Mouse (Mus musculus) heart, embryonic 10.5 days (tissue): ENCODE results near the gene Alcam. TPM values are rescaled to one million over a fixed set of nuclear protein-coding genes. Genes with fewer than 3 reads are reported as not detected.

Experiments used
- DNase-seq: peaks from one replicate; pipeline ENCODE4 v3.0.0-alpha.2; 2017; ENCODE audit warnings: low spot score
- H3K27ac ChIP-seq: fragments of 300-500 bp; sonication (generic); 2 replicates; pipeline ENCODE4 v1.5.1; 2016; ENCODE audit warnings: mild to moderate bottlenecking
- H3K27me3 ChIP-seq: fragments of 300-500 bp; sonication (generic); 2 replicates; pipeline ENCODE4 v1.6.1; 2016; ENCODE audit warnings: mild to moderate bottlenecking; ENCODE audit not compliant: poor library complexity, insufficient read depth, severe bottlenecking
- H3K36me3 ChIP-seq: fragments of 300-500 bp; sonication (generic); 2 replicates; pipeline ENCODE4 v1.6.1; 2016; ENCODE audit warnings: mild to moderate bottlenecking, moderate library complexity
- H3K4me1 ChIP-seq: fragments of 300-500 bp; sonication (generic); 2 replicates; pipeline ENCODE4 v1.6.1; 2016; ENCODE audit warnings: mild to moderate bottlenecking
- H3K4me3 ChIP-seq: fragments of 300-500 bp; sonication (generic); 2 replicates; pipeline ENCODE4 v1.5.1; 2016; ENCODE audit warnings: mild to moderate bottlenecking, moderate library complexity
- H3K9me3 ChIP-seq: fragments of 300-500 bp; sonication (generic); 2 replicates; pipeline ENCODE4 v1.6.1; 2016; ENCODE audit warnings: mild to moderate bottlenecking, moderate library complexity
- WGBS: fragments of 180-500 bp; shearing (Covaris S2); methylation state at CpG from one replicate; pipeline ENCODE4 v1.1.7; 2016; 5-methylcytosine and 5-hydroxymethylcytosine counted together
- polyA plus RNA-seq: library from polyadenylated mRNA; unstranded; fragments of >200 nt; fragmentation: Nextera tagmentation; extraction: Ambion mirVana; gene quantifications from 2 replicates; pipeline ENCODE4 v1.2.1, GENCODE M21; 2016

Alcam gene
- polyA plus RNA-seq, 1 experiment from 2014 or later: 17.8 TPM

- H3K4me1 ChIP-seq: peaks cover 9% of the 10 kb centered on the region; the same call in 1 of the 2 replicates
- no peaks in the 10 kb centered on the region for H3K9me3 ChIP-seq
- no peak for DNase-seq
- H3K27me3 ChIP-seq: no peaks in the 10 kb centered on the region
- WGBS: 71% methylated on average over 2 of the region's 2 CpGs
- no peak overlapping the region for H3K27ac ChIP-seq
- no peaks in the 10 kb centered on the region for H3K36me3 ChIP-seq
- H3K4me3 ChIP-seq: no peak overlapping the region
Measured at GRCm38 (mm10) chr16:52329420-52329819, 124.5 kb downstream of the Alcam start.

GRCm38 (mm10) chr16:52319229-52319628, 134.6 kb downstream of the Alcam start:
- no peak for DNase-seq
- no peak overlapping the region for H3K27ac ChIP-seq
- H3K4me1 ChIP-seq: 0 out of 2 replicates have a peak, but pooled peaks cover 7% of the 10 kb centered on the region
- no peaks in the 10 kb centered on the region for H3K27me3 ChIP-seq
- H3K36me3 ChIP-seq: no peaks in the 10 kb centered on the region
- WGBS: 14% methylated on average over 1 of the region's 1 CpGs
- H3K9me3 ChIP-seq: no peaks in the 10 kb centered on the region
- no peak overlapping the region for H3K4me3 ChIP-seq

GRCm38 (mm10) chr16:52311073-52311472, 142.8 kb downstream of the Alcam start:
- Histone ChIP-seq H3K27me3 (no peaks in the 10 kb centered on the region), H3K4me3 (0 out of 2 replicates have a peak overlapping the region, but pooled peaks have one; percentile 33), H3K27ac (no peak overlapping the region), H3K9me3 (no peaks in the 10 kb centered on the region), H3K4me1 (no peaks in the 10 kb centered on the region), H3K36me3 (no peaks in the 10 kb centered on the region)
- DNase-seq: no peak
- WGBS: 21% methylated on average over 9 of the region's 9 CpGs

GRCm38 (mm10) chr16:52307016-52307415, 146.9 kb downstream of the Alcam start:
- Histone ChIP-seq H3K4me1 (no peaks in the 10 kb centered on the region), H3K27me3 (no peaks in the 10 kb centered on the region), H3K4me3 (no peak overlapping the region), H3K9me3 (no peaks in the 10 kb centered on the region), H3K27ac (no peak overlapping the region), H3K36me3 (peaks cover 3% of the 10 kb centered on the region; the same call in 1 of the 2 replicates)
- no peak for DNase-seq
- 86% methylated on average over 2 of the region's 2 CpGs for WGBS

- Histone ChIP-seq H3K9me3 (no peaks in the 10 kb centered on the region), H3K4me1 (no peaks in the 10 kb centered on the region), H3K4me3 (no peak overlapping the region), H3K36me3 (peaks cover 3% of the 10 kb centered on the region; the same call in 1 of the 2 replicates), H3K27ac (no peak overlapping the region), H3K27me3 (no peaks in the 10 kb centered on the region)
- no peak for DNase-seq
- 95% methylated on average over 4 of the region's 4 CpGs for WGBS
Measured at GRCm38 (mm10) chr16:52303532-52303902, 150.4 kb downstream of the Alcam start.

- H3K27me3 ChIP-seq: no peaks in the 10 kb centered on the region
- H3K36me3 ChIP-seq: peaks cover 3% of the 10 kb centered on the region; the same call in 1 of the 2 replicates
- no peak overlapping the region for H3K4me3 ChIP-seq
- DNase-seq: no peak
- 87% methylated on average over 9 of the region's 9 CpGs for WGBS
- H3K27ac ChIP-seq: no peak overlapping the region
- H3K9me3 ChIP-seq: no peaks in the 10 kb centered on the region
- H3K4me1 ChIP-seq: no peaks in the 10 kb centered on the region
Measured at GRCm38 (mm10) chr16:52302790-52303531, 150.9 kb downstream of the Alcam start.

GRCm38 (mm10) chr16:52301730-52302129, 152.1 kb downstream of the Alcam start:
- WGBS: 85% methylated on average over 7 of the region's 7 CpGs
- Histone ChIP-seq H3K4me3 (no peak overlapping the region), H3K27ac (no peak overlapping the region), H3K27me3 (no peaks in the 10 kb centered on the region), H3K4me1 (no peaks in the 10 kb centered on the region), H3K36me3 (peaks cover 3% of the 10 kb centered on the region; the same call in 1 of the 2 replicates), H3K9me3 (no peaks in the 10 kb centered on the region)
- DNase-seq: no peak

- no peak overlapping the region for H3K27ac ChIP-seq
- H3K27me3 ChIP-seq: no peaks in the 10 kb centered on the region
- DNase-seq: no peak
- WGBS: 50% methylated on average over 1 of the region's 1 CpGs
- H3K4me3 ChIP-seq: no peak overlapping the region
- no peaks in the 10 kb centered on the region for H3K4me1 ChIP-seq
- H3K36me3 ChIP-seq: no peaks in the 10 kb centered on the region
- no peaks in the 10 kb centered on the region for H3K9me3 ChIP-seq
Measured at GRCm38 (mm10) chr16:52296376-52296775, 157.5 kb downstream of the Alcam start.

- no peak overlapping the region for H3K4me3 ChIP-seq
- DNase-seq: no peak
- no peaks in the 10 kb centered on the region for H3K9me3 ChIP-seq
- no peaks in the 10 kb centered on the region for H3K4me1 ChIP-seq
- H3K27ac ChIP-seq: no peak overlapping the region
- H3K27me3 ChIP-seq: no peaks in the 10 kb centered on the region
- no peaks in the 10 kb centered on the region for H3K36me3 ChIP-seq
Measured at GRCm38 (mm10) chr16:52295535-52295934, 158.3 kb downstream of the Alcam start.

GRCm38 (mm10) chr16:52292440-52293048, 161.3 kb downstream of the Alcam start:
- no peak overlapping the region for H3K4me3 ChIP-seq
- no peaks in the 10 kb centered on the region for H3K4me1 ChIP-seq
- no peak overlapping the region for H3K27ac ChIP-seq
- H3K27me3 ChIP-seq: no peaks in the 10 kb centered on the region
- WGBS: 90% methylated on average over 3 of the region's 3 CpGs
- H3K9me3 ChIP-seq: no peaks in the 10 kb centered on the region
- no peak for DNase-seq
- peaks cover 16% of the 10 kb centered on the region; the same call in 1 of the 2 replicates for H3K36me3 ChIP-seq

- no peaks in the 10 kb centered on the region for H3K9me3 ChIP-seq
- WGBS: 70% methylated on average over 2 of the region's 2 CpGs
- H3K4me1 ChIP-seq: no peaks in the 10 kb centered on the region
- DNase-seq: no peak
- H3K36me3 ChIP-seq: 0 out of 2 replicates have a peak, but pooled peaks cover 4% of the 10 kb centered on the region
- no peaks in the 10 kb centered on the region for H3K27me3 ChIP-seq
- no peak overlapping the region for H3K4me3 ChIP-seq
- H3K27ac ChIP-seq: no peak overlapping the region
Measured at GRCm38 (mm10) chr16:52280186-52280585, 173.7 kb downstream of the Alcam start.

GRCm38 (mm10) chr16:52265066-52265465, 188.8 kb downstream of the Alcam start:
- Histone ChIP-seq H3K4me1 (no peaks in the 10 kb centered on the region), H3K9me3 (no peaks in the 10 kb centered on the region), H3K4me3 (no peak overlapping the region), H3K36me3 (0 out of 2 replicates have a peak, but pooled peaks cover 7% of the 10 kb centered on the region), H3K27ac (no peak overlapping the region), H3K27me3 (no peaks in the 10 kb centered on the region)
- no peak for DNase-seq
- WGBS: 87% methylated on average over 4 of the region's 4 CpGs

GRCm38 (mm10) chr16:52263751-52264150, 190.1 kb downstream of the Alcam start:
- no peak overlapping the region for H3K4me3 ChIP-seq
- H3K4me1 ChIP-seq: no peaks in the 10 kb centered on the region
- no peak overlapping the region for H3K27ac ChIP-seq
- H3K9me3 ChIP-seq: no peaks in the 10 kb centered on the region
- 0 out of 2 replicates have a peak, but pooled peaks cover 7% of the 10 kb centered on the region for H3K36me3 ChIP-seq
- no peak for DNase-seq
- no peaks in the 10 kb centered on the region for H3K27me3 ChIP-seq
